Mouse (Mus musculus) urinary bladder, postnatal 0 days (tissue): Measurements from ENCODE around the gene Nr4a1. TPM values are rescaled to one million over a fixed set of nuclear protein-coding genes. Genes with fewer than 3 reads are reported as not detected.

Source experiments
- polyA plus RNA-seq: library from polyadenylated mRNA; unstranded; fragments of >200 nt; fragmentation: Nextera tagmentation; extraction: Ambion mirVana; gene quantifications from 2 replicates; pipeline ENCODE4 v1.2.1, GENCODE M21; 2015

Gene Nr4a1
- polyA plus RNA-seq, result 14.3 and 20.2 TPM in 2 replicates

GRCm38 (mm10) chr15:101253886-101254795 is at the start of gene Nr4a1:
Gene Nr4a1 (plus strand): TSS chr15:101254269.

GRCm38 (mm10) chr15:101224006-101224906 is 29.8 kb upstream of the Nr4a1 start, which contains the start of gene Grasp:
Gene Grasp (plus strand): TSS chr15:101224188.

GRCm38 (mm10) chr15:101283911-101284750 is 30.1 kb downstream of the Nr4a1 start, which contains the start of gene Atg101:
Gene Atg101 (plus strand): TSS chr15:101284272.

GRCm38 (mm10) chr15:101293025-101293621 is 39.1 kb downstream of the Nr4a1 start, which contains the start of gene 6030408B16Rik:
Gene 6030408B16Rik (plus strand): TSS chr15:101293212.

Other genes starting within 250 kb of the Nr4a1 start
- gene Gm47841, start 206.9 kb upstream of the Nr4a1 start, polyA plus RNA-seq, result not detected in 2 replicates
- gene Fignl2, start 175.7 kb upstream of the Nr4a1 start, polyA plus RNA-seq, result 0.12 and 0.21 TPM in 2 replicates
- not detected in 2 replicates for gene Ankrd33, start 138.5 kb upstream of the Nr4a1 start, polyA plus RNA-seq
- gene Acvrl1, start 125.7 kb upstream of the Nr4a1 start, polyA plus RNA-seq, result 21.8 and 22.6 TPM in 2 replicates
- gene Acvr1b, start 80.2 kb upstream of the Nr4a1 start, polyA plus RNA-seq, result 3.3 and 3.4 TPM in 2 replicates
- 1.2 TPM in 2 replicates for gene Grasp, start 30.1 kb upstream of the Nr4a1 start, polyA plus RNA-seq
- gene Atg101, start 30.0 kb downstream of the Nr4a1 start, polyA plus RNA-seq, result 40.7 and 49.5 TPM in 2 replicates
- gene 6030408B16Rik, start 38.9 kb downstream of the Nr4a1 start, polyA plus RNA-seq, result 5.5 and 11.7 TPM in 2 replicates
- gene Krt80, start 115.9 kb downstream of the Nr4a1 start, polyA plus RNA-seq, result 4.7 and 4.8 TPM in 2 replicates
- 659 and 724 TPM in 2 replicates for gene Krt7, start 156.8 kb downstream of the Nr4a1 start, polyA plus RNA-seq
- gene Krt87, start 184.5 kb downstream of the Nr4a1 start, polyA plus RNA-seq, result 0.05 and 0.11 TPM in 2 replicates
- gene Krt88, start 193.5 kb downstream of the Nr4a1 start, polyA plus RNA-seq, result not detected in 2 replicates
- not detected in 2 replicates for gene Krt81, start 209.5 kb downstream of the Nr4a1 start, polyA plus RNA-seq
- not detected in 2 replicates for gene Krt86, start 219.2 kb downstream of the Nr4a1 start, polyA plus RNA-seq
- gene Krt83, start 237.2 kb downstream of the Nr4a1 start, polyA plus RNA-seq, result 0.51 TPM in 1 of 2 replicates, not detected in the other